Mouse (Mus musculus) intestine, postnatal 0 days (tissue): Measurements from ENCODE around the gene Naa80. TPM values are rescaled to one million over a fixed set of nuclear protein-coding genes. Genes with fewer than 3 reads are reported as not detected.

Experiments
- ATAC-seq: fragments of 200-750 bp; cut with Nextera tagmentation; 2 replicates; pipeline ENCODE4 v1.8.0; 2017; ENCODE audit warnings: mild to moderate bottlenecking, moderate TSS enrichment, moderate library complexity
- H3K27ac ChIP-seq: fragments of 300-500 bp; sonication (generic); 2 replicates; pipeline ENCODE4 v1.5.1; 2014; ENCODE audit warnings: mild to moderate bottlenecking, low read depth, low read length, moderate library complexity
- H3K27me3 ChIP-seq: fragments of 300-500 bp; sonication (generic); replicated peaks from 2 replicates; pipeline ENCODE4 v1.6.1; 2014; ENCODE audit warnings: low read length, mixed read lengths; ENCODE audit not compliant: control insufficient read depth, insufficient read depth
- H3K36me3 ChIP-seq: fragments of 300-500 bp; sonication (generic); 2 replicates; pipeline ENCODE4 v1.6.1; 2014; ENCODE audit warnings: mild to moderate bottlenecking, moderate library complexity; ENCODE audit not compliant: control insufficient read depth, insufficient read depth
- H3K4me1 ChIP-seq: fragments of 300-500 bp; sonication (generic); replicated peaks from 2 replicates; pipeline ENCODE4 v1.6.1; 2014; ENCODE audit warnings: antibody characterized with exemption, low read length, mixed read lengths; ENCODE audit not compliant: control insufficient read depth, insufficient read depth
- H3K4me2 ChIP-seq: fragments of 300-500 bp; sonication (generic); replicated peaks from 2 replicates; pipeline ENCODE4 v1.6.1; 2014; ENCODE audit warnings: low read depth, mild to moderate bottlenecking, moderate library complexity
- H3K4me3 ChIP-seq: fragments of 300-500 bp; sonication (generic); 2 replicates; pipeline ENCODE4 v1.5.1; 2014; ENCODE audit warnings: low read depth, low read length
- H3K9ac ChIP-seq: fragments of 300-500 bp; sonication (generic); 2 replicates; pipeline ENCODE4 v1.6.1; 2014; ENCODE audit warnings: mild to moderate bottlenecking, low read depth, low read length
- H3K9me3 ChIP-seq: fragments of 300-500 bp; sonication (generic); 2 replicates; pipeline ENCODE4 v1.6.1; 2016; ENCODE audit warnings: mixed run types; ENCODE audit not compliant: control insufficient read depth
- CTCF ChIP-seq: sonication (generic); IDR thresholded peaks from 2 replicates; pipeline ENCODE4 v1.5.1; 2016; ENCODE audit warnings: low read depth, mild to moderate bottlenecking, control low read depth, antibody characterized with exemption, moderate library complexity
- WGBS: fragments of 180-500 bp; shearing (Covaris S2); extraction: QIAGEN DNeasy Blood & Tissue Kit; methylation state at CpG from one replicate; pipeline ENCODE4 v1.1.7; 2014; 5-methylcytosine and 5-hydroxymethylcytosine counted together
- polyA plus RNA-seq: library from polyadenylated mRNA; unstranded; fragments of >200 nt; fragmentation: Nextera tagmentation; extraction: Ambion mirVana; gene quantifications from 2 replicates; pipeline ENCODE4 v1.2.1, GENCODE M21; 2015

Gene Naa80
- polyA plus RNA-seq, 1 experiment from 2014 or later, result 21.4 TPM

GRCm38 (mm10) chr9:107553541-107554318 lies 25.0 kb upstream of the Naa80 start:
- peak; percentile 29 for ATAC-seq
- Histone ChIP-seq H3K4me3 (peak overlapping the region; percentile 76), H3K9ac (peak overlapping the region; percentile 28), H3K4me2 (peak overlapping the region; percentile 77), H3K27me3 (no peaks in the 10 kb centered on the region), H3K9me3 (no peaks in the 10 kb centered on the region), H3K27ac (peak overlapping the region; percentile 96), H3K4me1 (peaks cover 17% of the 10 kb centered on the region), H3K36me3 (peaks cover 18% of the 10 kb centered on the region)
- WGBS, result 5% methylated on average over 37 of the region's 37 CpGs
- no peak for TF ChIP-seq CTCF

GRCm38 (mm10) chr9:107554319-107554825 lies 24.3 kb upstream of the Naa80 start:
- peak; percentile 43 for TF ChIP-seq CTCF
- peaks cover 24% of the 10 kb centered on the region for H3K36me3 ChIP-seq
- ATAC-seq, result peak; percentile 91
- WGBS, result under 1% methylated on average over 53 of the region's 53 CpGs
- peak overlapping the region; percentile 73 for H3K9ac ChIP-seq
- H3K27ac ChIP-seq, result peak overlapping the region; percentile 96
- H3K4me3 ChIP-seq, result peak overlapping the region; percentile 76
- peak overlapping the region; percentile 77 for H3K4me2 ChIP-seq
- H3K9me3 ChIP-seq, result no peaks in the 10 kb centered on the region
- no peaks in the 10 kb centered on the region for H3K27me3 ChIP-seq
- H3K4me1 ChIP-seq, result peaks cover 17% of the 10 kb centered on the region

- H3K4me2 ChIP-seq, result peak overlapping the region; percentile 77
- H3K4me3 ChIP-seq, result peak overlapping the region; percentile 76
- peak overlapping the region; percentile 73 for H3K9ac ChIP-seq
- no peak for TF ChIP-seq CTCF
- H3K4me1 ChIP-seq, result peaks cover 17% of the 10 kb centered on the region
- peak overlapping the region; percentile 96 for H3K27ac ChIP-seq
- peak; percentile 3; the same call in 1 of the 2 replicates for ATAC-seq
- H3K36me3 ChIP-seq, result peaks cover 31% of the 10 kb centered on the region
- no peaks in the 10 kb centered on the region for H3K9me3 ChIP-seq
- no peaks in the 10 kb centered on the region for H3K27me3 ChIP-seq
- WGBS, result under 1% methylated on average over 23 of the region's 23 CpGs
Measured at GRCm38 (mm10) chr9:107555031-107555457, 23.6 kb upstream of the Naa80 start.

GRCm38 (mm10) chr9:107555701-107556100 lies 23.0 kb upstream of the Naa80 start:
- H3K27me3 ChIP-seq, result no peaks in the 10 kb centered on the region
- 19% methylated on average over 2 of the region's 2 CpGs for WGBS
- peak overlapping the region; percentile 96 for H3K27ac ChIP-seq
- no peak for ATAC-seq
- TF ChIP-seq CTCF, result no peak
- H3K9me3 ChIP-seq, result no peaks in the 10 kb centered on the region
- H3K36me3 ChIP-seq, result peaks cover 36% of the 10 kb centered on the region
- peak overlapping the region; percentile 77 for H3K4me2 ChIP-seq
- H3K4me3 ChIP-seq, result peak overlapping the region; percentile 76
- H3K9ac ChIP-seq, result peak overlapping the region; percentile 73
- peaks cover 17% of the 10 kb centered on the region for H3K4me1 ChIP-seq

GRCm38 (mm10) chr9:107556346-107556745 lies 22.3 kb upstream of the Naa80 start:
- H3K4me3 ChIP-seq, result no peak overlapping the region
- no peak for ATAC-seq
- H3K27ac ChIP-seq, result 0 out of 2 replicates have a peak overlapping the region, but pooled peaks have one; percentile 96
- no peak for TF ChIP-seq CTCF
- peak overlapping the region; percentile 77 for H3K4me2 ChIP-seq
- peaks cover 42% of the 10 kb centered on the region for H3K36me3 ChIP-seq
- peaks cover 14% of the 10 kb centered on the region for H3K4me1 ChIP-seq
- H3K27me3 ChIP-seq, result no peaks in the 10 kb centered on the region
- no peak overlapping the region for H3K9ac ChIP-seq
- H3K9me3 ChIP-seq, result no peaks in the 10 kb centered on the region
- WGBS, result 44% methylated on average over 3 of the region's 3 CpGs

- Histone ChIP-seq H3K27me3 (no peaks in the 10 kb centered on the region), H3K4me1 (peaks cover 12% of the 10 kb centered on the region; the same call in 1 of the 2 replicates), H3K9me3 (no peaks in the 10 kb centered on the region), H3K9ac (peak within 1 kb of the TSS; percentile 69), H3K4me2 (peak within 1 kb of the TSS; percentile 95), H3K27ac (peak within 1 kb of the TSS; percentile 60), H3K4me3 (peak within 1 kb of the TSS; percentile 87), H3K36me3 (peaks cover 42% of the 10 kb centered on the region)
- TF ChIP-seq CTCF, result no peak
- under 1% methylated on average over 46 of the region's 46 CpGs for WGBS
- ATAC-seq, result peak; percentile 88
Measured at GRCm38 (mm10) chr9:107563029-107563581, 15.6 kb upstream of the Naa80 start, which contains the start of gene Tusc2. Gene Tusc2 (plus strand): TSS chr9:107563255.
